Mouse (Mus musculus): Measurements from ENCODE around the gene Smad3.

- TF ChIP-seq CTCF (IDR thresholded peaks at IDR 0.05; ENCODE audit: insufficient read depth, low read depth, low read length) (no peak), POLR2A (IDR thresholded peaks at IDR 0.05; ENCODE audit: insufficient read depth, low read depth, low read length) (no peak)
These were observed 145.8 kb downstream of the Smad3 start for GRCm38 (mm10) chr9:63611967-63612366.
